Mouse (Mus musculus) neural tube, embryonic 13.5 days (tissue): ENCODE measurements around the gene Mfsd2a. TPM values are rescaled to one million over a fixed set of nuclear protein-coding genes. Genes with fewer than 3 reads are reported as not detected.

Experiments
- ATAC-seq: fragments of 200-750 bp; cut with Nextera tagmentation; 2 replicates; pipeline ENCODE4 v1.8.0; 2017; ENCODE audit warnings: low read depth, mild to moderate bottlenecking, moderate TSS enrichment, moderate library complexity
- H3K27ac ChIP-seq: fragments of 300-500 bp; sonication (generic); replicated peaks from 2 replicates; pipeline ENCODE4 v1.5.1; 2015; ENCODE audit warnings: moderate library complexity, mild to moderate bottlenecking, inconsistent platforms
- H3K27me3 ChIP-seq: fragments of 300-500 bp; sonication (generic); 2 replicates; pipeline ENCODE4 v1.6.1; 2015; ENCODE audit warnings: mild to moderate bottlenecking, inconsistent platforms
- H3K36me3 ChIP-seq: fragments of 300-500 bp; sonication (generic); 2 replicates; pipeline ENCODE4 v1.6.1; 2015; ENCODE audit warnings: mild to moderate bottlenecking, inconsistent platforms
- H3K4me1 ChIP-seq: fragments of 300-500 bp; sonication (generic); replicated peaks from 2 replicates; pipeline ENCODE4 v1.6.1; 2015; ENCODE audit warnings: inconsistent platforms
- H3K4me2 ChIP-seq: fragments of 300-500 bp; sonication (generic); 2 replicates; pipeline ENCODE4 v1.6.1; 2015; ENCODE audit warnings: inconsistent platforms, mild to moderate bottlenecking, moderate library complexity
- H3K4me3 ChIP-seq: fragments of 300-500 bp; sonication (generic); 2 replicates; pipeline ENCODE4 v1.5.1; 2015; ENCODE audit warnings: mild to moderate bottlenecking, inconsistent platforms
- H3K9ac ChIP-seq: fragments of 300-500 bp; sonication (generic); 2 replicates; pipeline ENCODE4 v1.6.1; 2015; ENCODE audit warnings: moderate library complexity, mild to moderate bottlenecking, inconsistent platforms
- H3K9me3 ChIP-seq: fragments of 300-500 bp; sonication (generic); 2 replicates; pipeline ENCODE4 v1.6.1; 2016; ENCODE audit warnings: inconsistent platforms
- WGBS: fragments of 180-500 bp; shearing (Covaris S2); methylation state at CpG from one replicate; pipeline ENCODE4 v1.1.7; 2015; 5-methylcytosine and 5-hydroxymethylcytosine counted together
- polyA plus RNA-seq: library from polyadenylated mRNA; unstranded; fragments of >200 nt; fragmentation: Nextera tagmentation; extraction: Ambion mirVana; gene quantifications from 2 replicates; pipeline ENCODE4 v1.2.1, GENCODE M21; 2015

Gene Mfsd2a
- polyA plus RNA-seq, 1 experiment from 2014 or later: 30.3 TPM

- H3K4me1 ChIP-seq: 0 out of 2 replicates have a peak, but pooled peaks cover 3% of the 10 kb centered on the region
- no peak overlapping the region for H3K4me3 ChIP-seq
- no peaks in the 10 kb centered on the region for H3K9me3 ChIP-seq
- no peak overlapping the region for H3K27ac ChIP-seq
- H3K27me3 ChIP-seq: no peaks in the 10 kb centered on the region
- ATAC-seq: no peak
- H3K9ac ChIP-seq: no peak overlapping the region
- no peaks in the 10 kb centered on the region for H3K36me3 ChIP-seq
- 90% methylated on average over 15 of the region's 15 CpGs for WGBS
- H3K4me2 ChIP-seq: no peak overlapping the region
Observed at GRCm38 (mm10) chr4:122923392-122924344, 37.3 kb downstream of the Mfsd2a start.

DNA sequence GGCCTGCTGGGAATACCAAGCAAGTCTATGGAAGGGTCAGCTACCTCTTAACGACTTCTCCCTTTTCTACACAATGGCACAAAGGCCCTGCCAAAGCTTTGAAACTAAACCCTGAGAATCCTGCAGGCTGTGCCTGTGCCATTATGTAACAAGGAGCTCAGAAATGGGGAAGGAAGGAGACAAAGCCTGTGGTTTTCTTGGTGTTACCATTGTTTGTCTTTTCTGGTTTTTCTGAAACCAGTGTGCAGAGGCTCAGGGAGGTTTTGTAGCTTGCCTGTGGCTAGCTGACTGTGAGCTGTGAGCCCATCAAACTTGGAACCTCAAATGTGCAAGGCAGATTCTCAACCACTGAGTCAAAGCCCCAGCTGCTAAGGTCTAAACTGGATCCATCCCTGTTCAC, 38.1 kb downstream of the Mfsd2a start:
- H3K4me3 ChIP-seq: no peak overlapping the region
- 0 out of 2 replicates have a peak, but pooled peaks cover 3% of the 10 kb centered on the region for H3K4me1 ChIP-seq
- no peak overlapping the region for H3K27ac ChIP-seq
- no peaks in the 10 kb centered on the region for H3K27me3 ChIP-seq
- no peak overlapping the region for H3K4me2 ChIP-seq
- 6% methylated on average over 1 of the region's 1 CpGs for WGBS
- H3K36me3 ChIP-seq: no peaks in the 10 kb centered on the region
- H3K9me3 ChIP-seq: no peaks in the 10 kb centered on the region
- ATAC-seq: no peak
- no peak overlapping the region for H3K9ac ChIP-seq

DNA sequence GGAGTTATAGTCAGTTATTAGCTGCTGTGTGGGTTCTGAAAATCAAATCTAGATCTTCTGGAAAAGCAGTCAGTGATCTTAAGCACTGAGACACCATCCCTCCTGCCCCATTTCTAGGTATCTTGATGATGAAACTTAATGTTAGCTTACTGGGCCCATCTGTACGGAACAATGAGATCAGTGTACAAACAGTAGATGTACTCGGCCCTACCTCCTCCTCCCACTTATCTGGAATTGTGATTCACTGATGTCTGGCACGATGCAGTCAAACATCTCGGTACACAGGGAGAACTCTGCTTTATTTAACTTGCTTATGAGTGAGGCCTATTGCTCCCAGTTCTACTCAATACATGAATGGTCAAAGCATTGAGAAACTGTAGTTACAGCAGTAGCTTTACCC, 45.0 kb downstream of the Mfsd2a start:
- 91% methylated on average over 4 of the region's 4 CpGs for WGBS
- Histone ChIP-seq H3K36me3 (no peaks in the 10 kb centered on the region), H3K27me3 (no peaks in the 10 kb centered on the region), H3K4me1 (no peaks in the 10 kb centered on the region), H3K4me3 (no peak overlapping the region), H3K9ac (no peak overlapping the region), H3K27ac (no peak overlapping the region), H3K4me2 (no peak overlapping the region), H3K9me3 (peaks cover 3% of the 10 kb centered on the region; the same call in 1 of the 2 replicates)
- ATAC-seq: no peak

DNA sequence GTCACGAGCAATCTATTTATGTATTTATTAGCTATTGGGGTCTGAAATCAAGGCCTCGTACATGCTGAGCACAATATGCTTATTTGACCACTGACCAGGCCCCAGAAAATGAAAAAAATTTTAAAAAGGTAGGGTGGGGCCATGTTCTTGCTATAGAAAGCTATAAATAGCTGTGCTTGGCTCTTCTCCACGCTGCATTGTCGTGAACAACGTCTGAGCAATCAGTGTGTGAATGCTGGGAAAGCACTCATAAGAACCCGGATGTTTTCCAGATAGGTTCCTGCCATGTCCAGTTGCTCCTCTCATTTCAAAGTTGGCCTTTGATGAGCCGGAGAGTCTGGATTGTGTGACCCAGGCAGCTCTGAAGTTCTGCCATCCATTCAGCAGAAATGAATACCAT, 46.8 kb downstream of the Mfsd2a start:
- no peak overlapping the region for H3K27ac ChIP-seq
- no peaks in the 10 kb centered on the region for H3K36me3 ChIP-seq
- H3K4me1 ChIP-seq: no peaks in the 10 kb centered on the region
- H3K4me2 ChIP-seq: no peak overlapping the region
- H3K27me3 ChIP-seq: no peaks in the 10 kb centered on the region
- WGBS: 81% methylated on average over 7 of the region's 7 CpGs
- H3K9me3 ChIP-seq: peaks cover 3% of the 10 kb centered on the region; the same call in 1 of the 2 replicates
- no peak overlapping the region for H3K9ac ChIP-seq
- ATAC-seq: no peak
- H3K4me3 ChIP-seq: no peak overlapping the region

GRCm38 (mm10) chr4:122912613-122913012, 48.4 kb downstream of the Mfsd2a start:
- no peak overlapping the region for H3K9ac ChIP-seq
- WGBS: 64% methylated on average over 5 of the region's 5 CpGs
- ATAC-seq: no peak
- H3K4me2 ChIP-seq: no peak overlapping the region
- no peaks in the 10 kb centered on the region for H3K27me3 ChIP-seq
- no peak overlapping the region for H3K27ac ChIP-seq
- no peaks in the 10 kb centered on the region for H3K4me1 ChIP-seq
- no peak overlapping the region for H3K4me3 ChIP-seq
- H3K36me3 ChIP-seq: no peaks in the 10 kb centered on the region
- H3K9me3 ChIP-seq: peaks cover 4% of the 10 kb centered on the region

GRCm38 (mm10) chr4:122910577-122910976, 50.4 kb downstream of the Mfsd2a start:
- H3K27ac ChIP-seq: no peak overlapping the region
- no peak overlapping the region for H3K4me3 ChIP-seq
- no peak overlapping the region for H3K4me2 ChIP-seq
- no peaks in the 10 kb centered on the region for H3K27me3 ChIP-seq
- peaks cover 6% of the 10 kb centered on the region for H3K9me3 ChIP-seq
- 46% methylated on average over 6 of the region's 6 CpGs for WGBS
- H3K9ac ChIP-seq: no peak overlapping the region
- no peaks in the 10 kb centered on the region for H3K4me1 ChIP-seq
- ATAC-seq: no peak
- H3K36me3 ChIP-seq: no peaks in the 10 kb centered on the region

GRCm38 (mm10) chr4:122909572-122910189, 51.3 kb downstream of the Mfsd2a start:
- Histone ChIP-seq H3K4me1 (no peaks in the 10 kb centered on the region), H3K27me3 (no peaks in the 10 kb centered on the region), H3K4me3 (no peak overlapping the region), H3K36me3 (no peaks in the 10 kb centered on the region), H3K4me2 (no peak overlapping the region), H3K27ac (no peak overlapping the region), H3K9ac (no peak overlapping the region), H3K9me3 (peaks cover 6% of the 10 kb centered on the region)
- 40% methylated on average over 12 of the region's 12 CpGs for WGBS
- ATAC-seq: no peak

DNA sequence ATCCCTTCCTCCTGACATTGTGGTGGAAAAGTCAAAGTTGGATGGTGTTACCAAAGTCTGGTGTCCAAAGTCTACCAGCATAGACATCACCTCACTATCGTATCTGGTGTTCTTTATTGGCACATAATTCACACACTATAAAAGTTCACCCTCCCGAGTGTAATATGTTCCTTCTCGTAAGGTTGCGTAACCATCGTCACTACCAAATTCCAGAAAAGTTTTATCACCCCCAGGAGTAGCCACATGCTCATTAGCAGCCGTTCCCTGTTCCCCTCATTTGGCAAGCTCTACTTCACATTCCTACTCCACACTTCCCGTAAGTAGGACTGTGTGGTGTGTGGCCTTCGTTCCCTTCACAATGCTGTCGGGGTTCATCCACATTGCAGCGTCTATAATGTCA, 55.6 kb downstream of the Mfsd2a start:
- Histone ChIP-seq H3K27ac (no peak overlapping the region), H3K36me3 (no peaks in the 10 kb centered on the region), H3K4me1 (no peaks in the 10 kb centered on the region), H3K9me3 (peaks cover 3% of the 10 kb centered on the region; the same call in 1 of the 2 replicates), H3K9ac (no peak overlapping the region), H3K4me2 (no peak overlapping the region), H3K4me3 (no peak overlapping the region), H3K27me3 (no peaks in the 10 kb centered on the region)
- ATAC-seq: no peak
- 80% methylated on average over 10 of the region's 10 CpGs for WGBS

GRCm38 (mm10) chr4:122903709-122904108, 57.3 kb downstream of the Mfsd2a start:
- no peak for ATAC-seq
- Histone ChIP-seq H3K4me2 (no peak overlapping the region), H3K9ac (no peak overlapping the region)

GRCm38 (mm10) chr4:122902156-122902555, 58.8 kb downstream of the Mfsd2a start:
- Histone ChIP-seq H3K9me3 (no peaks in the 10 kb centered on the region), H3K4me1 (no peaks in the 10 kb centered on the region), H3K4me3 (no peak overlapping the region), H3K27ac (no peak overlapping the region), H3K9ac (no peak overlapping the region), H3K4me2 (no peak overlapping the region), H3K27me3 (no peaks in the 10 kb centered on the region), H3K36me3 (no peaks in the 10 kb centered on the region)
- ATAC-seq: no peak
- WGBS: 28% methylated on average over 6 of the region's 6 CpGs

More at GRCm38 (mm10) chr4:122903709-122904108, 57.3 kb downstream of the Mfsd2a start:
- Histone ChIP-seq H3K27ac (no peak overlapping the region), H3K4me1 (no peaks in the 10 kb centered on the region), H3K4me3 (no peak overlapping the region), H3K9me3 (peaks cover 3% of the 10 kb centered on the region; the same call in 1 of the 2 replicates), H3K27me3 (no peaks in the 10 kb centered on the region), H3K36me3 (no peaks in the 10 kb centered on the region)
- 92% methylated on average over 3 of the region's 3 CpGs for WGBS

DNA sequence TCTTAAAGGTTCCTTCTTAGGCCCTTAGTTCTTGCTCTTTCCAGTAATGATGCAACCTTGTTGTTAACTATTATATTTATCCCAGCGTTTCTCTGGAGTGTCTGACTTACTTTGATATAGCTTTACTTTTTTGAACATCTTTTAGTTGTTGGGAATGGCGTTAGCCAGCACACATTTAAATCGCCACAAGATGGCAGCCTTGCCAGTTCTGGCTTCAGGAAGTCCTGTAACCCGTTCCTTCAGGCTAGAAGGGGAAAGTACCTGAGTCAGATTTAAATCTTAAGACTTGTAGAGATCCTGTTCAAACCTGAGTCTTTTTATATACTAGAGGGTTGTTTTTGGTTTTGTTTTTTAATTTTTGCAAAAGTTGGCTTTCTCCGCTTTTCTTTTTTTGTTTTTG, 62.7 kb downstream of the Mfsd2a start:
- no peaks in the 10 kb centered on the region for H3K4me1 ChIP-seq
- no peak overlapping the region for H3K4me2 ChIP-seq
- no peak for ATAC-seq
- H3K4me3 ChIP-seq: no peak overlapping the region
- no peaks in the 10 kb centered on the region for H3K9me3 ChIP-seq
- WGBS: 20% methylated on average over 5 of the region's 5 CpGs
- H3K9ac ChIP-seq: no peak overlapping the region
- no peak overlapping the region for H3K27ac ChIP-seq
- no peaks in the 10 kb centered on the region for H3K36me3 ChIP-seq
- H3K27me3 ChIP-seq: no peaks in the 10 kb centered on the region

- 87% methylated on average over 4 of the region's 4 CpGs for whole genome bisulfite sequencing
- Histone ChIP-seq H3K4me1 (no peaks in the 10 kb centered on the region), H3K4me2 (no peak overlapping the region), H3K4me3 (no peak overlapping the region), H3K36me3 (no peaks in the 10 kb centered on the region), H3K27me3 (no peaks in the 10 kb centered on the region), H3K9ac (no peak overlapping the region), H3K9me3 (no peaks in the 10 kb centered on the region), H3K27ac (no peak overlapping the region)
- ATAC-seq: no peak
Observed at GRCm38 (mm10) chr4:122897750-122898149, 63.2 kb downstream of the Mfsd2a start.
